Mouse (Mus musculus): ENCODE measurements around the gene Rtn1. TPM values are rescaled to one million over a fixed set of nuclear protein-coding genes. Genes with fewer than 3 reads are reported as not detected.
A peak's percentile ranks its signal among the peaks of the same experiment; 100 is the strongest.

Rtn1 gene
- polyA plus RNA-seq, 1 experiment from 2014 or later = 390 TPM

DNA sequence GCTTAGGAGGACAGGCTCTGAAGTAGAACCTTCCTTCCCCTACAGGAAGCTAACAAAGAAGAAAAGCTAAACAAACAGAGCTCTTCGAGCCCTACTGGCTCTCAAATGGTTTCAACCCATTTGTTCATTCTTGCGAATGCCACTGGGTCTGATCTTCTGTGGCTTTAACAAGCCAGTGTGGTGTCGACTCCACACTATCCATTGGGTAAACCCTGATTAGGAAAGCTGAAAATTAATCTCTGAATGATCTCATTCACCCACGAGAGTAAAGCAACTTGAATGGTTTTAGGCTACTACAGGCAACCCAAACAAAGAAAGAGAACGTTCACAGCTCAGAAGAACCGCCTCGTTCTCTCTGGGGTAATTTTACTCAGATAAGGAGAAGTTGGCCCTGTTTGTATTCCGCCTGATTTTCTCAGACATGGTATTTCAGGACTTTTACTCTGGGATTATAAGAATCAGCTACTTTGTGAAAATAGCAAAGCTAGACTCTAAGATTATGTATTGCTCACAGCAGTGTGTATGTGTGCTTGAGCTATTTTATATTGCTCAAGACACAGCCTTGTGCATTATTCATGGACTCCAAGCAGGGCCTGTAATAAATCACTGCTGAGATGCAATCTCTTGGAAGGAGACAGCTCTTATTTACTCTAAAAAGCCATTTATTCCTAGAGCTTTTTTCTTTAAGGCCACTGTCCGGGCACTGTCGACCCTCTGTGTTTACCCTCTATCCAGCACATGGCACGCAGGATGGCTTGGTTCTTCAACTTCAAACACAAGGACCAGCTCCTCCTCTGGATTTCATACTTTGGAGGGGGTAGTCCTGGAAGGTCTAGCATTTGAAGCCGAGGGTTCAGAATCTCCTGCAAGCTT lies 43.4 kb downstream of the Rtn1 start:
- no peaks in the 10 kb centered on the region for H3K9me3 ChIP-seq
- H3K4me3 ChIP-seq = no peak overlapping the region
- H3K4me1 ChIP-seq (replicated peaks) = peaks cover 61% of the 10 kb centered on the region
- 49% methylated on average over 12 of the region's 12 CpGs for WGBS
- H3K36me3 ChIP-seq = no peaks in the 10 kb centered on the region
- H3K27ac ChIP-seq = peak overlapping the region; percentile 84
- H3K27me3 ChIP-seq (ENCODE audit: insufficient read depth, poor library complexity, severe bottlenecking) = no peaks in the 10 kb centered on the region
- DNase-seq (ENCODE audit: low spot score) = no peak

DNA sequence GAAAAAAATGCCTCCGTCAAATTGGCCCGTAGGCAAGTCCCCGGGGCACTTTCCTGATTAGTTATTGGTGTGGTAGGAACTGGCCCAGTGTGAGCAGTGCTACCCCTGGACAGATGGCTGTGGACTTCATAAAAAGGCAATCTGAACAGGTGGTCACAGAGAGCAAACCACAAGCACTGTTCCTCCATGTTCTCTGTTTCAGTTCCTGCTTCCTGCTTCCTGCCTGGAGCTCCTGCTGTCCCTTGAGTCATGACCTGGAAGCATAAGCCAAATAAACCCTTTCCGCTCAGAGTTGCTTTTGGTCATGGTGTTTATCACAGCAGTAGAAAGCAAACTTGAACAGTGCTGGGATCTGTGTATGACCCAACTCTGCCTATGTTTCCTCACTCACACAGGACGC lies 44.3 kb downstream of the Rtn1 start:
- no peak for DNase-seq (ENCODE audit: low spot score)
- Histone ChIP-seq H3K27me3 (ENCODE audit: insufficient read depth, poor library complexity, severe bottlenecking) (no peaks in the 10 kb centered on the region), H3K9me3 (no peaks in the 10 kb centered on the region), H3K4me3 (no peak overlapping the region), H3K4me1 (replicated peaks) (peaks cover 57% of the 10 kb centered on the region), H3K27ac (peak overlapping the region; percentile 84), H3K36me3 (no peaks in the 10 kb centered on the region)
- 82% methylated on average over 5 of the region's 5 CpGs for WGBS

DNA sequence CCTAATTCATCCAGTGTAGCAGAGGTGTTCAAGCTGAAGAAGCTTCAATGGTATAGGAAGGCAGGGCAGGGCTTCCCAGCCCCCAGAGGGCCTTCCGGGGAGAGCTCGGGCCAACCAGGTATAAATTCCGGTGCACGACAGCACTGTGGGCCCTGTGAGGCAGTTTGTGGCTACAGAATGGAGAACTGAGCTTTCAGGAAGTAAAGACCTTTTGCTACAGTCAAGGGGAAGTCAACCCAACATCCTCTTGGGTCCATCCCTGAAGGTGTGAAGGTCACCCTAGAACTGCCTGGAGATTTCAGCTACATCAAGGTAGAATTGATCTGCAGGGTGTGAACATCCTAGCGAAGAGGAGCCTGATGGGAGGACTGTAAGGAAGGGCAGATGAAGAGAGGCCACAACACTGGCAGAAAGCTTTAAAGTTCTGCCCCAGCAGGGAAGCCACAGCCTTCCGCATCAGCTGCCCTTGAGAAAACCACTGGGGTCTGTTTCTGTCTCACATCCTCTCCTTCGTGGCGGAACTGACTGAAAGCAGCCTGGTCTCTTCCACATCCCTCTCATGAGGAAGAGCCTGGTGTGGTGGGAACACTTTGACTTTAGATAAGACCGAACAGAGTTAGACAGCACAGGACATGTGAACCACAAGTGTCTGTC lies 47.0 kb downstream of the Rtn1 start:
- whole genome bisulfite sequencing = 71% methylated on average over 9 of the region's 9 CpGs
- H3K36me3 ChIP-seq = no peaks in the 10 kb centered on the region
- DNase-seq (ENCODE audit: low spot score) = no peak
- no peaks in the 10 kb centered on the region for H3K9me3 ChIP-seq
- peak overlapping the region; percentile 29; the same call in 1 of the 2 replicates for H3K27ac ChIP-seq
- no peaks in the 10 kb centered on the region for H3K27me3 ChIP-seq (ENCODE audit: insufficient read depth, poor library complexity, severe bottlenecking)
- no peak overlapping the region for H3K4me3 ChIP-seq
- peaks cover 49% of the 10 kb centered on the region for H3K4me1 ChIP-seq (replicated peaks)

DNA sequence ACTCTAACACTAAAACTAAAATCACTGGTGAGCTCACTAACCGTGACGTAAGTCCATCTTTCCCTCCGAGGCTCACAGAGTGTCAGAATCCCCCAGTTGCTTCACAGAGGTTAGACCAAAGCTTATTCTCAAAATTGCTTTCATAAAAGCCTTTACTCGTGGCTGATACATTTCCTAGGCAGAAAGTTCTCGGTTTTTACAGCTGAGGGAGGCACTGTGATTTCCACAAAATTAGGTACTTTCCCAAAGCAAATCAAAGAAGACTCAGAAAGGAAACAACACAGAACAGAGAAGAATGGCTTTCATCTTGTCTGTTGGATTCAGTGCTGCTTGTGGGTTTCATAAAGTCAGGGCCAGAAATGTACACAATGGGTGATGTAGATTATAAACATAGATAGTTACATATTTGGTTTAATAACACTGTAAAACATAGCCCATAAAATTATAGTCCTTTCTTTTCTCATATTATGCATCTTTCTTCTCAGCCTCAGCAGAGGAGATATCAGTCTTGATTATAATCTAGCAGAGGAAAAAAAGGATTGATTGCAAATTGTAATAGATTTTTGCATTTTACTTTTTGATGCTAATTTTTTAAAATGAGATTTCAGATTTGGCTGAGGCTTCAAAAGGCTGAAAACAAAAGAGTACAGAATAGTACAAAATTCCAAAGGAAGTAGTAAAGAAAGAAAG lies 47.8 kb downstream of the Rtn1 start:
- WGBS = 82% methylated on average over 5 of the region's 5 CpGs

DNA sequence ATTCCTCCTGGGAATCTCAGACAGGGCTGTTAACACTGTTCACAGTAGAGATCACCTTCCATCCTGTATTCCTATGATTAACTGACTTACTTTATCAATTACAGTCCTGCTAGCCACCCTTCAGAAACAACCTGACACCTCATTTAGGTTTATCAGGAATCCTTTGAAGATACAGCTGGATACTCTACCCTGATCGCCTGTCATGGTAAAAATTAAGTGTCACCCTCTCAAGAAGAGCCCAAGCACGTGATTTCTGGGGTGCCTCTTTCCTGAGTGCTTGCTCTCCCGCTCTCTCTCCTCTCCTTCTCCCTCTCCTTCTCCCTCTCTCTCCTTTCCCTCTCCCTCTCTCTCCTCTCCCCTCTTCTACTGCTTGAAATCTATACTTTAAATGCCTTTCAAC lies 49.0 kb downstream of the Rtn1 start:
- H3K27me3 ChIP-seq (ENCODE audit: insufficient read depth, poor library complexity, severe bottlenecking) = no peaks in the 10 kb centered on the region
- WGBS = 74% methylated on average over 3 of the region's 3 CpGs
- H3K4me1 ChIP-seq (replicated peaks) = peaks cover 34% of the 10 kb centered on the region
- H3K9me3 ChIP-seq = no peaks in the 10 kb centered on the region
- 0 out of 2 replicates have a peak overlapping the region, but pooled peaks have one; percentile 12 for H3K27ac ChIP-seq
- H3K4me3 ChIP-seq = no peak overlapping the region
- H3K36me3 ChIP-seq = no peaks in the 10 kb centered on the region
- no peak for DNase-seq (ENCODE audit: low spot score)

More for the DNA sequence above, 47.8 kb downstream of the Rtn1 start:
- H3K27me3 ChIP-seq (ENCODE audit: insufficient read depth, poor library complexity, severe bottlenecking) = no peaks in the 10 kb centered on the region
- peaks cover 42% of the 10 kb centered on the region for H3K4me1 ChIP-seq (replicated peaks)
- H3K36me3 ChIP-seq = no peaks in the 10 kb centered on the region
- no peak overlapping the region for H3K27ac ChIP-seq
- H3K4me3 ChIP-seq = no peak overlapping the region
- DNase-seq (ENCODE audit: low spot score) = no peak
- no peaks in the 10 kb centered on the region for H3K9me3 ChIP-seq

DNA sequence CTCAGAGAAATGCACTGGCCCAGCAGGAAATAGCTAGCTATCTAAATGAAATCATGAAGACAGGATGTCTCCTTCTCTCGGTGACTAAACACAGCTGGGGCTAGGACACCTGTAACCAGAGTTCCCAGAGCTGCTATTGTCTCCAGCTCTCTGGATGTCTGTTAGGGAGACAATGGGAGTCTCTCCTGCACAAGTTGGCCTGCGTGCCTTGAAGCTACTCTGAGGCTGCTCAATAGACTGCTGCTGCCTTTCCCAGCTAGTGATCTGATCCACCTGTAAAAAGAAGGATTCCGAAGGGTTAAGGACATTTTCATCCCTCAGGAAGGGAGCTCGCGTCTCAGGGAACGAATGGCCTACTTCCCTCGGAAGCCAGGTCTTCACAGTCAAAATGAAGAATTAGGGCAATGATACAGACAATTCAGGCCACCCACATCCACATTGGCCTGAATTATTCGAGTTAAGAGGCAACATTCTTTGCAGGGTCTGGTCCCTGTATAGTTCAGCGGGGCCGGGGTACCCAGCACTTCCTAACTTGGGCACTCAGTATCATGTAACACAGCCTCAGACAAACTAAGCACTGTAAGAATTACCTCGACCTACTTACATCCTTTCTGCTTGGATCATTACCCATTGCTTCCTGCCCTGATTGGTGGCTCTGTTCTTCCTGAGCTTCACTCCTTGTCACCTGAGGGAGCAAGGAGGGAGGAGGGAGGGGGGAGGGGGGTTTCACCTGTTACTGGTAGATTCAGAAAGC lies 51.0 kb downstream of the Rtn1 start:
- WGBS = 48% methylated on average over 11 of the region's 11 CpGs
- Histone ChIP-seq H3K9me3 (no peaks in the 10 kb centered on the region), H3K27me3 (ENCODE audit: insufficient read depth, poor library complexity, severe bottlenecking) (no peaks in the 10 kb centered on the region), H3K4me1 (replicated peaks) (peaks cover 20% of the 10 kb centered on the region), H3K27ac (peak overlapping the region; percentile 45; the same call in 1 of the 2 replicates), H3K4me3 (no peak overlapping the region), H3K36me3 (no peaks in the 10 kb centered on the region)
- DNase-seq (ENCODE audit: low spot score) = no peak

DNA sequence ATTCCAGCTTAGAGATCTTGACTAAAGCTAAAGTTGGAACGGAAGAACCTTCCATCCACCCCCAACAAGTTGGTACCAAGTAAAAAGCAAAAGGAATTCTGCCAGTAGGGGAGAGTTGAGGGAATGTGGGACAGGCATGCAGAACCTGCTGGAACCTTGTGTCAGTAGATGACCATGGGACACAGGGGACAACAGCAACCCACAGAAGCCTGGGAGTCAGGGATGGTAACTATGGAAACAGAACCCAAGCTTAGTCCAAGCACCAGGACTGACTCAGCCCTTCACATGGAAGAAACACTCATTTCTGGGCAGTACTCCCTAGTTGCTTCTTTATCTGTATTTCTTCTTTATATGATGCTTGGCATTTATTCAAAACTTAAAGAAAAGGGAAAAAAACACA lies 54.6 kb downstream of the Rtn1 start:
- Histone ChIP-seq H3K27me3 (ENCODE audit: insufficient read depth, poor library complexity, severe bottlenecking) (no peaks in the 10 kb centered on the region), H3K9me3 (no peaks in the 10 kb centered on the region), H3K4me1 (replicated peaks) (peaks cover 17% of the 10 kb centered on the region), H3K36me3 (no peaks in the 10 kb centered on the region), H3K27ac (no peak overlapping the region), H3K4me3 (no peak overlapping the region)
- 94% methylated on average over 1 of the region's 1 CpGs for WGBS
- no peak for DNase-seq (ENCODE audit: low spot score)

DNA sequence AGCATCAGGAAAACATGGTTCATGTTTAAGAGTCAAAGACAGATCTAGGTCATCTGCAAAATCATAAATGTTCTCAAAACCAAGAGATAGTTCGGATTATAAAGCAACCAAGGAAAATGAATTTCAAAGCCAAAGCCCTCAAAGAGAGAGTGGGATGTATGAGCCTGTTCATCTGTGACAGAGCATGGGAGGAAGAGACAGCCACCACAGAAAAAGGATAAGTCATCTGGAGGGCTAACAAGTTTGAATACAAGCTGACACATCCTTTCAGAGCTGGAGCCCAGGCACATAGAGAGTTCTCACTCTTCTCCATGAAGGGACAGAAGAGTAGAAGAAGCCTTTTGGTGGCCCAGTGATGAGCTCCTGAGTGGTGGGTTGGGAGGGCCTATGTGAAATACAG lies 55.3 kb downstream of the Rtn1 start:
- 89% methylated on average over 1 of the region's 1 CpGs for WGBS
- no peak for DNase-seq (ENCODE audit: low spot score)
- Histone ChIP-seq H3K4me3 (no peak overlapping the region), H3K27ac (no peak overlapping the region), H3K9me3 (no peaks in the 10 kb centered on the region), H3K36me3 (no peaks in the 10 kb centered on the region), H3K27me3 (ENCODE audit: insufficient read depth, poor library complexity, severe bottlenecking) (no peaks in the 10 kb centered on the region), H3K4me1 (replicated peaks) (peaks cover 17% of the 10 kb centered on the region)

DNA sequence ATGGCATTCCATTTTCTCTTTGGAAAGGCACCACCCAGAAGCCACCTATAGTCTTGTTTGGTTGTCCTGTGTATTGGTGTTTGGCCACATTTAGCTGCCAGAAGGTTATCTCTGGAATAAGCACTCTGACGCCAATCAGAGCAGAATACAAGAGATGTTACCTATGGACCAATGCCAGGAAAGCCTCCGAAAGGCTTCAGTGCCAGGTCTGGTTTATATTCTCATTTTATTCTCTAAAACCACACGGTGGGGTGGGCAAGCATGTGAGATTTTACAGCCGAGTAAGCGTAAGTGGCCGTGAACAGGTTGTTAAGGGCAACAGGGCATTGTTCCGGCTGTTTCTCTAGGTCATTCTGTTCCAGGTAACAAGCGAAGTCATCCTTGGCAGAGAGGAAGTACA lies 60.3 kb downstream of the Rtn1 start:
- no peak for DNase-seq (ENCODE audit: low spot score)
- Histone ChIP-seq H3K9me3 (no peaks in the 10 kb centered on the region), H3K4me1 (replicated peaks) (0 out of 2 replicates have a peak, but pooled peaks cover 5% of the 10 kb centered on the region), H3K4me3 (no peak overlapping the region), H3K27me3 (ENCODE audit: insufficient read depth, poor library complexity, severe bottlenecking) (no peaks in the 10 kb centered on the region), H3K27ac (no peak overlapping the region), H3K36me3 (0 out of 2 replicates have a peak, but pooled peaks cover 2% of the 10 kb centered on the region)
- WGBS = 89% methylated on average over 8 of the region's 8 CpGs

DNA sequence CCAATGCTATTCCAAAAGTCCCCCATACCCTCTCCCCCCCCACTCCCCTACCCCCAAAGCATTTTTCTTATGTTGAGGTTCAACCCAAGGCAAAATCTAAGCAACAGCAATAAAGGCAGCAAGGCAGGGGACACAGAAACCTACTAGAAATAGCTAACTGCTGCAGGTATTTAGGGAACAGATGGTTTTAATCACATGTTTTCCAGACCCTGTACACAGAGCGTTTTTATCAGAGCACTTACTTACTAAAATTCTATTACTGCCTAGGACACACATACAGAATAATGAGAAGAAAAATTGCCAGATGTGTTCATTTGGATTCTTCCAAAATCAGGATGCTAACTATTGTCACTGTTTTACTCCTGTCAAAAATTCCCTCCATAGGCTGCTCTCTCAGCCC lies 61.7 kb downstream of the Rtn1 start:
- 81% methylated on average over 1 of the region's 1 CpGs for WGBS
- Histone ChIP-seq H3K9me3 (no peaks in the 10 kb centered on the region), H3K36me3 (0 out of 2 replicates have a peak, but pooled peaks cover 2% of the 10 kb centered on the region), H3K4me3 (no peak overlapping the region), H3K4me1 (replicated peaks) (0 out of 2 replicates have a peak, but pooled peaks cover under 1% of the 10 kb centered on the region), H3K27ac (no peak overlapping the region), H3K27me3 (ENCODE audit: insufficient read depth, poor library complexity, severe bottlenecking) (no peaks in the 10 kb centered on the region)
- no peak for DNase-seq (ENCODE audit: low spot score)

DNA sequence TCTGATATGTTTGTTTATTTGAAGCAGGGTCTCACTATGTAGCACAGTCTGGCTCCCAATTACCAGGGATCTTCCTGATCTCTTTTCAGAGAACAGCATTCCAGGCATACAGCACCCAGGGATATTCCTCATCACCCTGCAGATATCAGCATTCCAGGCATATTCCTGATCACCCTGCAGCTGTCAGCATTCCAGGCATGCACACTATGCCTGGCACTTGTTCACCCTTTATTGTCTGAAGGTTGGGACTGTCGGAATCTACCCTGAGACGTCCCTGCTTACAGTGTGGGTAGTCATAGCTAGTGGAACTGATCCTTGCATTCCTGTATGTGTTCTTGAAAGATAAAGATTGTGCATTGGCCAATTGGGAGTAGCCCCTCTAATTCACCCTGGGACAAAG lies 65.2 kb downstream of the Rtn1 start:
- Histone ChIP-seq H3K27me3 (ENCODE audit: insufficient read depth, poor library complexity, severe bottlenecking) (no peaks in the 10 kb centered on the region), H3K36me3 (0 out of 2 replicates have a peak, but pooled peaks cover 2% of the 10 kb centered on the region), H3K27ac (no peak overlapping the region), H3K4me1 (replicated peaks) (no peaks in the 10 kb centered on the region), H3K4me3 (no peak overlapping the region), H3K9me3 (no peaks in the 10 kb centered on the region)
- DNase-seq (ENCODE audit: low spot score) = no peak
- WGBS = 53% methylated on average over 2 of the region's 2 CpGs

DNA sequence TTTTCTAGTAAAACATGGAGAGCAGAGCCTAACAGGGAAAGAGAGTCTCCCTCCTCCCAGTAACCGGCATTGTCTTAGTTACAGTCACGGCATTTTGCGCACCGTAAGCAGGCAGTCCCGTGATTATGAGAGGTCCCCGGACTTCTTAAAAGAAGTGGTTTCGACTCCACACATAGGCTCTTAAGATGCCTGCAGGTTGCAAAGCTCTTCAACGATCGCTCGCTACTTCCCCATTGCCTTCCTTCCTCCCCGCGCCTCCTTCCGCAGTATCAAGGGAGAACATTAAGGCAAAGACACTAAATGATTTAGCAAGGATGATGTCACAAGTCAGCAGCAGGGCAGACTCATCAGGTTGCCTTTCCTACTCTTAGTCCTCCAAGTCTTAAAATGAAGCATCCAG lies 72.8 kb downstream of the Rtn1 start:
- DNase-seq (ENCODE audit: low spot score) = no peak
- Histone ChIP-seq H3K27ac (no peak overlapping the region), H3K4me3 (no peak overlapping the region), H3K36me3 (no peaks in the 10 kb centered on the region), H3K9me3 (0 out of 2 replicates have a peak, but pooled peaks cover 4% of the 10 kb centered on the region), H3K27me3 (ENCODE audit: insufficient read depth, poor library complexity, severe bottlenecking) (no peaks in the 10 kb centered on the region), H3K4me1 (replicated peaks) (no peaks in the 10 kb centered on the region)
- WGBS = 92% methylated on average over 13 of the region's 13 CpGs
